Mouse (Mus musculus) spleen, postnatal 0 days (tissue): ENCODE measurements around the gene Nol7. TPM values are rescaled to one million over a fixed set of nuclear protein-coding genes. Genes with fewer than 3 reads are reported as not detected.

Experiments
- polyA plus RNA-seq: library from polyadenylated mRNA; unstranded; fragments of >200 nt; fragmentation: Nextera tagmentation; extraction: Ambion mirVana; gene quantifications from 2 replicates; pipeline ENCODE4 v1.2.1, GENCODE M21; 2015

The Nol7 gene
- 165 and 173 TPM in 2 replicates for polyA plus RNA-seq

DNA sequence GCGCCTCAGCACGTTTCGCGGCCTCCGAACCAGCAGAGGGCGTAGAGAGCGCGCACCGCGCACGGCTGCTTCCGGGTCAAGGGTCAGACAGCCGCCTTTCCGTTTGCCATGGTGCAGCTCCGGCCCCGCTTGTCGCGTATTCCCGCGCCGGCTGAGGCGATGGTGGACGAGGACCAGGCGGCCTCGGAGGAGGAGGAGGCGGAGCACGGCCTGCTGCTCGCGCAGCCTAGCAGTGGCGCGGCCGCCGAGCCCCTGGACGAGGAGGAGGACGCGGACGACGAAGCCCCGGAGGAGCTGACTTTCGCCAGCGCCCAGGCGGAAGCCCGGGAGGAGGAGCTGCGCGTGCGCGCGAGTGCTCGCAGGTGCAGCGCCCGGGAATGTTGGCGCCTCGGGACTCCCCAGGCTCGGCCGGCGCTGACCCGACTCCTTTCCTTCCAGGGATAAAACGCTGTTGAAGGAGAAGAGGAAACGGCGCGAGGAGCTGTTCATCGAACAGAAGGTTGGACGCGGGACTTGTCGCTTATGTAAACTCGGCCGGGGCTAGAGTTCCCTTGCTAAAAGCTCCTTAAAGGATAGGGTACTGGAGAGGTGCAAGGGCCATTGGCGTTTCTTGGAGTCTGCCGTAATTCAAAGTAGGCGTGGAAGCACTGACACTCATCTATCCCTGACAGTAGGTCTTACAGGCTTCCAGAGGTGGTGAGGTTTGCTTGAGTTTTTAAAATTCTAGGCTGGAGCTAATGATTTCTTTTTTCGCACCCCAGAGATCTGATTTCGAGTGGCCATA, at the start of gene Nol7:
Gene Nol7, plus strand, starts transcription at position 94 of the 784 bp plus-strand sequence.

DNA sequence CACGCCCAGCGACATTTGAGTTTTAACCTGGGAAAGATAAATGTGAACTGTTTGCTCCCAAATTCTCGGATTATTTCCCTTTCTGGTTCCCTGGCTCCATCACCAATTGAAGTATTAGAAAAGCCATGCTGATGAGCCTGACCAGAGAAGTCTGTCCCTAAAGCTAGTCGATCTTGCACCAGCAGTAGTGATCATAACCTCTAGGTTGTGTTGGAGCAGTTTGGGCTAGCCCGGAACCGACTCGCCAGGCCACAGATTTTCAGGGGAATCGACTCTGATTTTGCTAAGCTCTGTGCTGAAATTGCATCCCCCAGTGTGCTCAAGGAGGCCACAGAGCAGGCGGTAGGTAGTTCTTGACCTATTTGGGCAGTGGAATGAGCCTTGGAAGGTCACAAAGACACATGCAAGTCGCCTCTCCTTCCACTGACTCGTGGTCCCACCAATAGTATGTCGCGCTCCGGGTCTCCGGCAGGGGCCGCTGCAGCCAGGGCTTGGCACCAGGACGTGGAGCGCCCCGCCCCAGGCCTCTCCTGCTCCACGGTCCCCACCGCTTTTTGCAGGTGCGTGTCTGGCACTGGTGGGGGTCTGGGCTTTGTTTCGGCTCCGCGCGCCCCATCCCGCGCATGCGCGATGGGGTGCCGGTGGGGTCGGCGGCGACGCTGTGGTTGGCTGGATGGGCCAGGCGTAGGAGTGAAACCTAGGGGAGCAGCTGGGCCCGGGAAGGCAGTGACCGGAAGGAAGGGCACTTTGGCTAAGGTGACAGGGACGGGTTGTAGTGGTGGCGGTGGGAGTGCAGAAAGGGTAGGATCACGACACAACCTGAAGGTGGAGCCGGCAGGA, 33.0 kb upstream of the Nol7 start, which contains the start of gene Sirt5:
Gene Sirt5, plus strand, starts transcription at position 512 of the 840 bp plus-strand sequence.

Other genes with a start within 250 kb of the Nol7 start
- gene Tbc1d7, start 226.9 kb upstream of the Nol7 start, polyA plus RNA-seq, result 18.8 and 19.9 TPM in 2 replicates
- 1.4 and 1.9 TPM in 2 replicates for gene Gfod1, start 94.2 kb upstream of the Nol7 start, polyA plus RNA-seq
- gene Sirt5, start 32.9 kb upstream of the Nol7 start, polyA plus RNA-seq, result 5.6 and 6.7 TPM in 2 replicates
- 6.9 and 7.3 TPM in 2 replicates for gene Ranbp9, start 82.9 kb downstream of the Nol7 start, polyA plus RNA-seq
- gene Mcur1, start 161.8 kb downstream of the Nol7 start, polyA plus RNA-seq, result 9.5 and 10.4 TPM in 2 replicates
- 0.25 and 0.30 TPM in 2 replicates for gene Rnf182, start 217.3 kb downstream of the Nol7 start, polyA plus RNA-seq